Mouse (Mus musculus): ENCODE measurements around the gene Plp2. TPM values are rescaled to one million over a fixed set of nuclear protein-coding genes. Genes with fewer than 3 reads are reported as not detected.

Gene Plp2
- polyA plus RNA-seq, 2 experiments = 27.3 to 29.0 TPM

GRCm38 (mm10) chrX:7696520-7696919 is 25.3 kb upstream of the Plp2 start:
- TF ChIP-seq EP300 (IDR thresholded peaks at IDR 0.05; ENCODE audit: low read depth) (no peak), CTCF (IDR thresholded peaks at IDR 0.05; ENCODE audit: low read depth) (no peak)
- 34% methylated on average over 6 of the region's 6 CpGs for WGBS (ENCODE audit: insufficient replicate concordance)
- no peak overlapping the region for H3K27ac ChIP-seq
- H3K4me3 ChIP-seq (ENCODE audit: insufficient read depth in 1 of 2, low read depth in 2 of 2, low read length in 2 of 2) = peak overlapping the region in 1 of 2 experiments; percentile 80; a peak in 2 of 4 replicates
- peak; percentile 29 for ATAC-seq (ENCODE audit: insufficient read depth)
- H3K27me3 ChIP-seq (ENCODE audit: control insufficient read depth, insufficient read depth, low read length) = no peaks in the 10 kb centered on the region
- H3K4me1 ChIP-seq (replicated peaks; ENCODE audit: control insufficient read depth in 2 of 2, insufficient read depth in 2 of 2, low read length in 1 of 2) = peaks cover 0 to 2% of the 10 kb centered on the region in 2 experiments; a peak in 1 of 4 replicates
- H3K4me2 ChIP-seq (ENCODE audit: low read depth) = peak overlapping the region; percentile 37
- no peaks in the 10 kb centered on the region; the same call in 1 of the 2 replicates for H3K36me3 ChIP-seq (replicated peaks; ENCODE audit: control insufficient read depth, insufficient read depth, low read depth)
- no peak for DNase-seq (ENCODE audit: low read depth in 3 of 3, low spot score in 3 of 3)
- H3K9me3 ChIP-seq (ENCODE audit: control insufficient read depth, low read length) = no peaks in the 10 kb centered on the region
- no peak overlapping the region for H3K9ac ChIP-seq (replicated peaks)

- Histone ChIP-seq H3K9ac (replicated peaks) (no peak overlapping the region), H3K4me3 (ENCODE audit: insufficient read depth in 1 of 2, low read depth in 2 of 2, low read length in 2 of 2) (no peak overlapping the region), H3K4me1 (replicated peaks; ENCODE audit: control insufficient read depth in 2 of 2, insufficient read depth in 2 of 2, low read length in 1 of 2) (no peaks in the 10 kb centered on the region), H3K36me3 (replicated peaks; ENCODE audit: control insufficient read depth, insufficient read depth, low read depth) (no peaks in the 10 kb centered on the region), H3K27me3 (ENCODE audit: control insufficient read depth, insufficient read depth, low read length) (no peaks in the 10 kb centered on the region), H3K4me2 (ENCODE audit: low read depth) (no peak overlapping the region), H3K27ac (no peak overlapping the region), H3K9me3 (ENCODE audit: control insufficient read depth, low read length) (no peaks in the 10 kb centered on the region)
- DNase-seq (ENCODE audit: low read depth in 3 of 3, low spot score in 3 of 3) = no peak
- no peak for ATAC-seq (ENCODE audit: insufficient read depth)
- no peak for TF ChIP-seq EP300 (IDR thresholded peaks at IDR 0.05; ENCODE audit: low read depth)
- TF ChIP-seq CTCF (IDR thresholded peaks at IDR 0.05; ENCODE audit: low read depth) = peak; percentile 42
- 24% methylated on average over 4 of the region's 4 CpGs for WGBS (ENCODE audit: insufficient replicate concordance)
These were observed 21.7 kb upstream of the Plp2 start for GRCm38 (mm10) chrX:7692862-7693261.

GRCm38 (mm10) chrX:7690486-7690885 is 19.3 kb upstream of the Plp2 start:
- no peak for TF ChIP-seq CTCF (IDR thresholded peaks at IDR 0.05; ENCODE audit: low read depth)
- TF ChIP-seq EP300 (IDR thresholded peaks at IDR 0.05; ENCODE audit: low read depth) = no peak
- no peak for ATAC-seq (ENCODE audit: insufficient read depth)
- Histone ChIP-seq H3K9ac (replicated peaks) (no peak overlapping the region), H3K4me3 (ENCODE audit: insufficient read depth in 1 of 2, low read depth in 2 of 2, low read length in 2 of 2) (no peak overlapping the region), H3K4me1 (replicated peaks; ENCODE audit: control insufficient read depth in 2 of 2, insufficient read depth in 2 of 2, low read length in 1 of 2) (no peaks in the 10 kb centered on the region), H3K4me2 (ENCODE audit: low read depth) (no peak overlapping the region), H3K27ac (no peak overlapping the region), H3K9me3 (ENCODE audit: control insufficient read depth, low read length) (no peaks in the 10 kb centered on the region), H3K27me3 (ENCODE audit: control insufficient read depth, insufficient read depth, low read length) (no peaks in the 10 kb centered on the region), H3K36me3 (replicated peaks; ENCODE audit: control insufficient read depth, insufficient read depth, low read depth) (no peaks in the 10 kb centered on the region)
- DNase-seq (ENCODE audit: low read depth in 3 of 3, low spot score in 3 of 3) = no peak
- WGBS (ENCODE audit: insufficient replicate concordance) = 44% methylated on average over 3 of the region's 3 CpGs

- H3K27ac ChIP-seq = no peak overlapping the region
- no peaks in the 10 kb centered on the region for H3K4me1 ChIP-seq (replicated peaks; ENCODE audit: control insufficient read depth in 2 of 2, insufficient read depth in 2 of 2, low read length in 1 of 2)
- TF ChIP-seq CTCF (IDR thresholded peaks at IDR 0.05; ENCODE audit: low read depth) (no peak), EP300 (IDR thresholded peaks at IDR 0.05; ENCODE audit: low read depth) (no peak)
- ATAC-seq (ENCODE audit: insufficient read depth) = no peak
- no peaks in the 10 kb centered on the region for H3K27me3 ChIP-seq (ENCODE audit: control insufficient read depth, insufficient read depth, low read length)
- no peak overlapping the region for H3K9ac ChIP-seq (replicated peaks)
- no peak overlapping the region for H3K4me2 ChIP-seq (ENCODE audit: low read depth)
- no peaks in the 10 kb centered on the region for H3K9me3 ChIP-seq (ENCODE audit: control insufficient read depth, low read length)
- no peak overlapping the region for H3K4me3 ChIP-seq (ENCODE audit: insufficient read depth in 1 of 2, low read depth in 2 of 2, low read length in 2 of 2)
- DNase-seq (ENCODE audit: low read depth in 3 of 3, low spot score in 3 of 3) = no peak
- no peaks in the 10 kb centered on the region for H3K36me3 ChIP-seq (replicated peaks; ENCODE audit: control insufficient read depth, insufficient read depth, low read depth)
- 59% methylated on average over 2 of the region's 2 CpGs for WGBS (ENCODE audit: insufficient replicate concordance)
These were observed 17.1 kb upstream of the Plp2 start for GRCm38 (mm10) chrX:7688321-7688720.

- 57% methylated on average over 14 of the region's 14 CpGs for WGBS (ENCODE audit: insufficient replicate concordance)
- Histone ChIP-seq H3K4me2 (ENCODE audit: low read depth) (peak within 1 kb of the TSS; percentile 56), H3K4me1 (replicated peaks; ENCODE audit: control insufficient read depth in 2 of 2, insufficient read depth in 2 of 2, low read length in 1 of 2) (no peaks in the 10 kb centered on the region), H3K4me3 (ENCODE audit: insufficient read depth in 1 of 2, low read depth in 2 of 2, low read length in 2 of 2) (0 out of 4 replicates have a peak within 1 kb of the TSS, but pooled peaks of 1 of the 2 experiments have one; percentile 39), H3K27me3 (ENCODE audit: control insufficient read depth, insufficient read depth, low read length) (no peaks in the 10 kb centered on the region), H3K9me3 (ENCODE audit: control insufficient read depth, low read length) (no peaks in the 10 kb centered on the region), H3K9ac (replicated peaks) (no peak within 1 kb of the TSS), H3K27ac (no peak within 1 kb of the TSS), H3K36me3 (replicated peaks; ENCODE audit: control insufficient read depth, insufficient read depth, low read depth) (no peaks in the 10 kb centered on the region)
- no peak for TF ChIP-seq CTCF (IDR thresholded peaks at IDR 0.05; ENCODE audit: low read depth)
- TF ChIP-seq EP300 (IDR thresholded peaks at IDR 0.05; ENCODE audit: low read depth) = no peak
- ATAC-seq (ENCODE audit: insufficient read depth) (no peak), DNase-seq (ENCODE audit: low read depth in 3 of 3, low spot score in 3 of 3) (no peak)
These were observed 9.7 kb upstream of the Plp2 start, which contains the start of gene Magix for GRCm38 (mm10) chrX:7680864-7681263. TSS of gene Magix (minus strand) at chrX:7681251.
